Mouse (Mus musculus): ENCODE results near the gene Catsper2.

GRCm38 (mm10) chr2:121363656-121364055 lies 49.9 kb downstream of the Catsper2 start:
- TF ChIP-seq MAFK (IDR thresholded peaks at IDR 0.05; ENCODE audit: borderline replicate concordance, low read depth, low read length) (no peak), MAX (IDR thresholded peaks at IDR 0.05; ENCODE audit: low read length) (no peak), ETS1 (IDR thresholded peaks at IDR 0.05; ENCODE audit: low read depth, low read length) (no peak), E2F4 (IDR thresholded peaks at IDR 0.05; ENCODE audit: borderline replicate concordance, low read depth, low read length) (no peak), POLR2A (IDR thresholded peaks at IDR 0.05; ENCODE audit: control insufficient read depth in 1 of 2, insufficient read depth in 1 of 2, low read depth in 1 of 2, low read length in 2 of 2, poor library complexity in 1 of 2) (no peak)
